Mouse (Mus musculus): Measurements from ENCODE around the gene Heatr9. TPM values are rescaled to one million over a fixed set of nuclear protein-coding genes. Genes with fewer than 3 reads are reported as not detected.

Gene Heatr9
- polyA plus RNA-seq, 1 experiment from 2014 or later = not detected

- 82% methylated on average over 3 of the region's 3 CpGs for WGBS
These were observed 16.8 kb upstream of the Heatr9 start for GRCm38 (mm10) chr11:83538705-83539314.

DNA sequence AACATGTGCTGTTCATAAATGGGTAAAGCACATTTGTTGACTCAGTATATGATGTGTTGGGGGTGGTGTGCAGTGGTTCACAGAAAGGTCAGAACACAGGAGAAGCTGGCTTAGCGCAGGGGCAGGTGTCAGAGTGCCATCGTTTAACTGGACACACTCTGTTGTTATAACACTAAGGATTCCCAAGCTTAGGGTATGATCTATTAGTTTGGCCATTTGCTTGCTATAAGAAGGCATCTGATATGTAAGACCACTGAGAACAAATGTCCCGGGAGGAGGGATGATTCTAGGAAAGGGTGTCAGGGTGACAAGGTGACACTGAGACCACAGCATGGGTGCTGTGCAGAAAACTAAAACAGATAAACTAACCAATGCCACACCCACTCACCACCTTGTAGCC is 14.9 kb upstream of the Heatr9 start:
- Histone ChIP-seq H3K4me2 (ENCODE audit: low read length) (no peak overlapping the region), H3K27ac (ENCODE audit: low read depth, low read length) (no peak overlapping the region), H3K27me3 (replicated peaks; ENCODE audit: control insufficient read depth, insufficient read depth, low read length) (no peaks in the 10 kb centered on the region), H3K9me3 (replicated peaks; ENCODE audit: control insufficient read depth, low read length) (no peaks in the 10 kb centered on the region), H3K4me1 (ENCODE audit: control insufficient read depth, insufficient read depth, low read length) (peaks cover 5% of the 10 kb centered on the region; the same call in 1 of the 2 replicates), H3K9ac (ENCODE audit: low read length) (no peak overlapping the region), H3K36me3 (ENCODE audit: control insufficient read depth, insufficient read depth, low read length) (no peaks in the 10 kb centered on the region), H3K4me3 (ENCODE audit: low read depth, low read length) (no peak overlapping the region)
- ATAC-seq (no peak), DNase-seq (ENCODE audit: low spot score) (no peak)
- 92% methylated on average over 3 of the region's 3 CpGs for WGBS

More at GRCm38 (mm10) chr11:83538705-83539314, 16.8 kb upstream of the Heatr9 start:
- DNase-seq (ENCODE audit: low spot score) = no peak
- no peak overlapping the region for H3K9ac ChIP-seq (ENCODE audit: low read length)
- no peaks in the 10 kb centered on the region for H3K36me3 ChIP-seq (ENCODE audit: control insufficient read depth, insufficient read depth, low read length)
- H3K4me1 ChIP-seq (ENCODE audit: control insufficient read depth, insufficient read depth, low read length) = peaks cover 5% of the 10 kb centered on the region; the same call in 1 of the 2 replicates
- H3K4me2 ChIP-seq (ENCODE audit: low read length) = no peak overlapping the region
- H3K9me3 ChIP-seq (replicated peaks; ENCODE audit: control insufficient read depth, low read length) = no peaks in the 10 kb centered on the region
- no peak for ATAC-seq
- H3K27ac ChIP-seq (ENCODE audit: low read depth, low read length) = no peak overlapping the region
- H3K4me3 ChIP-seq (ENCODE audit: low read depth, low read length) = no peak overlapping the region
- no peaks in the 10 kb centered on the region for H3K27me3 ChIP-seq (replicated peaks; ENCODE audit: control insufficient read depth, insufficient read depth, low read length)

DNA sequence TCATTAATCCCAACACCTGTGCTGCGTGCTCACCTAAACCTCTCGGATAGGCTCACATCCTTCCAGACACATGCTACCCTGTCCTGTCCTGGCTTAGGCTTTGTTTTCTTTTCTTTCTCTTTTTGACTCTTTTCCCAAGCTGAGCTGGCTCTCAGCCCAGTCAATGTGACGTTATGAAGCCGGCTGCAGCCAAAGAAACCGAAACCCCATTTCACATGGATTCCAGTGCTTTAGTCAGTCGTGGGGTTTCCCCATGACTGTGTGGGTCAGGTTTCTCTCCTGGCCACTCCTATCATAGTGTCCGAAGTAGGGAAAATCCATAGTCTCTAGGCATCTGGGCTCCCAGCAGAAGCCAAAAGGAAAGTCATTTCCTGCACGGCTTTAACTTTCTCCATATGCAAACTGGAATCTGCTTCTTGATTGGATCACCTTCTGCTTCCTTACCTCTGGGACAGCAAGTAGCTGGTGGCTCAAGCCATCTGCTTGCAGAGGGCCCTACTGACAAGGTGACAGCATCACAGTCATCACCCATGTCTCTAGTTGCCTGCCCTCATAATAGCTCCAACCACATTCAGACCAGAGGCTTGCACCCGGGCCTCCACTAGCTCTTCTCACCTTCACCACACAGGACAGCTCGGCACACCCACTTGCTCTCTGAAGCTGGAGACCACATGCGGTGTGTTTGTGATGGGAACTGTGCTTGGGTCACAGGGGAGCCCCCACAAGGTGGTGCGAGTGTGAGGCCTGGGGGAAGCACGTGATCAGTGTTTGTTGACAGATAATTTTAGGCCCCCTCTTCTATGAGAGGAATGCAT is 12.8 kb upstream of the Heatr9 start:
- H3K4me2 ChIP-seq (ENCODE audit: low read length) = no peak overlapping the region
- no peak overlapping the region for H3K9ac ChIP-seq (ENCODE audit: low read length)
- DNase-seq (ENCODE audit: low spot score) (peak; percentile 76), ATAC-seq (peak; percentile 57; the same call in 1 of the 2 replicates)
- H3K27ac ChIP-seq (ENCODE audit: low read depth, low read length) = 0 out of 2 replicates have a peak overlapping the region, but pooled peaks have one; percentile 33
- peaks cover 5% of the 10 kb centered on the region; the same call in 1 of the 2 replicates for H3K4me1 ChIP-seq (ENCODE audit: control insufficient read depth, insufficient read depth, low read length)
- H3K4me3 ChIP-seq (ENCODE audit: low read depth, low read length) = no peak overlapping the region
- WGBS = 50% methylated on average over 13 of the region's 13 CpGs
- H3K9me3 ChIP-seq (replicated peaks; ENCODE audit: control insufficient read depth, low read length) = no peaks in the 10 kb centered on the region
- no peaks in the 10 kb centered on the region for H3K36me3 ChIP-seq (ENCODE audit: control insufficient read depth, insufficient read depth, low read length)
- H3K27me3 ChIP-seq (replicated peaks; ENCODE audit: control insufficient read depth, insufficient read depth, low read length) = no peaks in the 10 kb centered on the region

GRCm38 (mm10) chr11:83534143-83534542 is 12.2 kb upstream of the Heatr9 start:
- Histone ChIP-seq H3K27me3 (replicated peaks; ENCODE audit: control insufficient read depth, insufficient read depth, low read length) (no peaks in the 10 kb centered on the region), H3K4me2 (ENCODE audit: low read length) (no peak overlapping the region), H3K9ac (ENCODE audit: low read length) (no peak overlapping the region), H3K9me3 (replicated peaks; ENCODE audit: control insufficient read depth, low read length) (no peaks in the 10 kb centered on the region), H3K4me3 (ENCODE audit: low read depth, low read length) (no peak overlapping the region), H3K36me3 (ENCODE audit: control insufficient read depth, insufficient read depth, low read length) (no peaks in the 10 kb centered on the region), H3K27ac (ENCODE audit: low read depth, low read length) (0 out of 2 replicates have a peak overlapping the region, but pooled peaks have one; percentile 33), H3K4me1 (ENCODE audit: control insufficient read depth, insufficient read depth, low read length) (peaks cover 5% of the 10 kb centered on the region; the same call in 1 of the 2 replicates)
- 86% methylated on average over 8 of the region's 8 CpGs for WGBS
- DNase-seq (ENCODE audit: low spot score) (no peak), ATAC-seq (no peak)

- H3K27me3 ChIP-seq (replicated peaks; ENCODE audit: control insufficient read depth, insufficient read depth, low read length) = no peaks in the 10 kb centered on the region
- H3K4me1 ChIP-seq (ENCODE audit: control insufficient read depth, insufficient read depth, low read length) = peaks cover 5% of the 10 kb centered on the region; the same call in 1 of the 2 replicates
- H3K4me3 ChIP-seq (ENCODE audit: low read depth, low read length) = no peak overlapping the region
- no peak overlapping the region for H3K4me2 ChIP-seq (ENCODE audit: low read length)
- H3K9me3 ChIP-seq (replicated peaks; ENCODE audit: control insufficient read depth, low read length) = no peaks in the 10 kb centered on the region
- no peak for ATAC-seq
- WGBS = 92% methylated on average over 1 of the region's 1 CpGs
- H3K36me3 ChIP-seq (ENCODE audit: control insufficient read depth, insufficient read depth, low read length) = no peaks in the 10 kb centered on the region
- no peak overlapping the region for H3K27ac ChIP-seq (ENCODE audit: low read depth, low read length)
- no peak for DNase-seq (ENCODE audit: low spot score)
- no peak overlapping the region for H3K9ac ChIP-seq (ENCODE audit: low read length)
These were observed 11.2 kb upstream of the Heatr9 start for GRCm38 (mm10) chr11:83533192-83533591.

DNA sequence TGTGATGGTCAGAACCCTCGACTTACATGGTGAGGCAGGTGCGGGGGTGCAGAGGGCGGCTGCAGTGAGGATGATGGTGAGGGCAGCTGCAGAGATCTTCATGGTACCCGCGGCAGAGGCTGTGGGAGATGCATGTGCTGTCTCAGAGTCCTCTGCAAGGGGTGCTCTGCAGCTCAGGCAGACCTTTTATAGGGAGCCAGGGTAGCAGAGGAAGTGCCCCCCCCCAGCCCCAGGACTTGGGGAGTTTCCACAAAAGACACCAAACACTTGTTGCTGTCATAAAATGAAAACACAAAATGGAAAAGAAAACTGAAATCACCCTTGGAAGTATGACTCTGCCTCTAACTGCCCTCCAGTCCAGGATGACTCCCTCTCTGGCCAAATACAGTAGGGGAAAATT is 8.4 kb upstream of the Heatr9 start, which contains the start of gene Ccl5:
Ccl5 (minus strand) TSS at position 159 of the 400 bp plus-strand sequence.
- Histone ChIP-seq H3K9ac (ENCODE audit: low read length) (no peak within 1 kb of the TSS), H3K36me3 (ENCODE audit: control insufficient read depth, insufficient read depth, low read length) (no peaks in the 10 kb centered on the region), H3K4me3 (ENCODE audit: low read depth, low read length) (no peak within 1 kb of the TSS), H3K27me3 (replicated peaks; ENCODE audit: control insufficient read depth, insufficient read depth, low read length) (no peaks in the 10 kb centered on the region), H3K9me3 (replicated peaks; ENCODE audit: control insufficient read depth, low read length) (no peaks in the 10 kb centered on the region), H3K27ac (ENCODE audit: low read depth, low read length) (no peak within 1 kb of the TSS), H3K4me2 (ENCODE audit: low read length) (no peak within 1 kb of the TSS), H3K4me1 (ENCODE audit: control insufficient read depth, insufficient read depth, low read length) (peaks cover 5% of the 10 kb centered on the region; the same call in 1 of the 2 replicates)
- 91% methylated on average over 5 of the region's 5 CpGs for WGBS
- no peak for DNase-seq (ENCODE audit: low spot score)
- ATAC-seq = no peak

DNA sequence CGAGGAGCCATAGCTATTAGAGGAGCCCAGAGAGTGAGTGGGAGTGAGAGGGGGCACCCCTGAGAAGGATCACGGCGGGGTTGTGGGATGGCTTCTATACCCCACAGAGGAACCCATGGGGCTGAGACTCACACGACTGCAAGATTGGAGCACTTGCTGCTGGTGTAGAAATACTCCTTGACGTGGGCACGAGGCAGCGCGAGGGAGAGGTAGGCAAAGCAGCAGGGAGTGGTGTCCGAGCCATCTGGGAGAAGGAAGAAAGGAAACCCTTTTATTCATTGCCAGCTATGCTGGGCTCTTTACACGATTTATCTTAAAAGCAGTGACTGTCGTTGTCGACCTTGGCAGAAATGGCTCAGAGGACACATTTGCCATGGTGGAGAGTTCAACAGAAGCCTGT is 7.0 kb upstream of the Heatr9 start:
- 81% methylated on average over 12 of the region's 12 CpGs for WGBS
- Histone ChIP-seq H3K4me2 (ENCODE audit: low read length) (no peak overlapping the region), H3K4me1 (ENCODE audit: control insufficient read depth, insufficient read depth, low read length) (no peaks in the 10 kb centered on the region; the same call in 1 of the 2 replicates), H3K27me3 (replicated peaks; ENCODE audit: control insufficient read depth, insufficient read depth, low read length) (no peaks in the 10 kb centered on the region), H3K9ac (ENCODE audit: low read length) (no peak overlapping the region), H3K4me3 (ENCODE audit: low read depth, low read length) (no peak overlapping the region), H3K36me3 (ENCODE audit: control insufficient read depth, insufficient read depth, low read length) (no peaks in the 10 kb centered on the region), H3K9me3 (replicated peaks; ENCODE audit: control insufficient read depth, low read length) (no peaks in the 10 kb centered on the region), H3K27ac (ENCODE audit: low read depth, low read length) (no peak overlapping the region)
- ATAC-seq (no peak), DNase-seq (ENCODE audit: low spot score) (no peak)

DNA sequence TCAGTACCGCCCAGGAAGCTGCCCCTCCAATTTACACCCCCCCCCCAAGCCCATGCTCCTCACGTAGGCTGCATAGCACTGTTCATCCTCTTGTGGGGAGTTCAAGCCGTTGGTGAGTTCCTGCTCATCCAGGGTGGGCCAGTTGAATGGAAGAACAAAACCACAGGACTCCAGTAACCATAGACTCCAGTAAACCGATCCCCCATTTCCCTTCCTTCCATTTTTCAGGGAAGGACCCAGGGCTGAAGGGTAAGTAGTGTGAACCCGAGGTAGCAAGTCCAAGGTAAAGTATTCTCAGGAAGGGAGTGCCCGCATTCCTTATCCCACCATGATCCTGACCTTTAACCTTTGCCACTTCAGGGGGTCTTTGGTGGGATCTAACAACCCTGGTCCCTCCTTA is 3.6 kb downstream of the Heatr9 start:
- no peak overlapping the region for H3K4me3 ChIP-seq (ENCODE audit: low read depth, low read length)
- ATAC-seq = no peak
- peaks cover 6% of the 10 kb centered on the region for H3K36me3 ChIP-seq (ENCODE audit: control insufficient read depth, insufficient read depth, low read length)
- H3K9ac ChIP-seq (ENCODE audit: low read length) = no peak overlapping the region
- H3K4me1 ChIP-seq (ENCODE audit: control insufficient read depth, insufficient read depth, low read length) = no peaks in the 10 kb centered on the region
- H3K27ac ChIP-seq (ENCODE audit: low read depth, low read length) = no peak overlapping the region
- no peak for DNase-seq (ENCODE audit: low spot score)
- H3K27me3 ChIP-seq (replicated peaks; ENCODE audit: control insufficient read depth, insufficient read depth, low read length) = no peaks in the 10 kb centered on the region
- H3K4me2 ChIP-seq (ENCODE audit: low read length) = no peak overlapping the region
- WGBS = 70% methylated on average over 6 of the region's 6 CpGs
- H3K9me3 ChIP-seq (replicated peaks; ENCODE audit: control insufficient read depth, low read length) = no peaks in the 10 kb centered on the region

- DNase-seq (ENCODE audit: low spot score) = no peak
- Histone ChIP-seq H3K9ac (ENCODE audit: low read length) (no peak overlapping the region), H3K9me3 (replicated peaks; ENCODE audit: control insufficient read depth, low read length) (no peaks in the 10 kb centered on the region), H3K4me2 (ENCODE audit: low read length) (no peak overlapping the region), H3K4me1 (ENCODE audit: control insufficient read depth, insufficient read depth, low read length) (no peaks in the 10 kb centered on the region), H3K27ac (ENCODE audit: low read depth, low read length) (no peak overlapping the region), H3K36me3 (ENCODE audit: control insufficient read depth, insufficient read depth, low read length) (peaks cover 6% of the 10 kb centered on the region), H3K27me3 (replicated peaks; ENCODE audit: control insufficient read depth, insufficient read depth, low read length) (no peaks in the 10 kb centered on the region), H3K4me3 (ENCODE audit: low read depth, low read length) (no peak overlapping the region)
- no peak for ATAC-seq
These were observed 4.8 kb downstream of the Heatr9 start for GRCm38 (mm10) chr11:83517153-83517552.

Measured in forebrain, embryonic 14.5 days (tissue).